Mouse (Mus musculus): Measurements from ENCODE around the gene Gpatch11.

Gene Gpatch11

GRCm38 (mm10) chr17:78891020-78891419, 55.7 kb downstream of the Gpatch11 start:
- DNase-seq (ENCODE audit: low read depth in 1 of 2, low spot score in 2 of 2) = peak in 1 of 2 experiments; percentile 11

- no peak for DNase-seq (ENCODE audit: low read depth in 1 of 2, low spot score in 2 of 2)
These were observed 59.6 kb downstream of the Gpatch11 start for GRCm38 (mm10) chr17:78894991-78895390.

- DNase-seq (ENCODE audit: low read depth in 1 of 2, low spot score in 2 of 2) = no peak
These were observed 60.0 kb downstream of the Gpatch11 start for GRCm38 (mm10) chr17:78895394-78895793.

Measured in monocyte, adult 2 months (primary cell).